Mouse (Mus musculus) cerebellum, adult 2 months (tissue): Measurements from ENCODE around the gene Ccdc167.

ENCODE experiments used
- CTCF ChIP-seq: fragments of 200-500 bp; IDR thresholded peaks from 2 replicates; pipeline ENCODE4 v1.5.1; 2011; ENCODE audit warnings: low read depth, mild to moderate bottlenecking, control low read depth, low read length, moderate library complexity, borderline replicate concordance; ENCODE audit not compliant: insufficient read depth
- POLR2A ChIP-seq: fragments of 200-500 bp; IDR thresholded peaks from 2 replicates; pipeline ENCODE4 v1.6.1; 2011; ENCODE audit warnings: low read length, control low read depth, borderline replicate concordance; ENCODE audit not compliant: insufficient read depth

- TF ChIP-seq CTCF (no peak), POLR2A (no peak)
Measured at GRCm38 (mm10) chr17:29673325-29673724, 43.5 kb downstream of the Ccdc167 start.
